Mouse (Mus musculus) stomach, postnatal 0 days (tissue): ENCODE data around the gene Aar2.

Experiments
- CTCF ChIP-seq: IDR thresholded peaks from 2 replicates; pipeline ENCODE4 v1.5.1; 2016; ENCODE audit warnings: antibody characterized with exemption, low read depth, mild to moderate bottlenecking, moderate library complexity
- EP300 ChIP-seq: optimal IDR thresholded peaks from 2 replicates; pipeline ENCODE3; 2016; ENCODE audit warnings: antibody characterized with exemption

DNA sequence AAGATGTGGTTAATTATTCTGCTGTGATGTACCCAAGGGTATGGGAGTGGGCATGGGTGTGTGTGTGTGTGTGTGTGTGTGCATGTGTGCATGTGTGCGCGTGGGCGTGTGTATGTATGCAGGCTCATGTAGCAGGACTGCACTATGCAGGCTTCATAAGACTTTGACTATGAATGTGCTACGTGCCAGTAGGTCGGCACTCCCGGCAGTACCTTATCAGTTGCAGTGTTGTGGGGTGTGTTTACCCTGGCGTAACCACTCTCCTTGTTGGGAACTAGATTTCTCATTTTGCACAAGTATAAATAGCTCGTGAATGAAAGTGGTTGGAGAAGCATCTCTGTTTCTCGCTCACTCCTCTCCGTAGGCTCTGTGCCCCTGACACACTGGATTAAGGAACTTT lies 35.5 kb downstream of the Aar2 start:
- TF ChIP-seq CTCF (no peak), EP300 (no peak)
